Mouse (Mus musculus): Measurements from ENCODE around the gene Rph3al. TPM values are rescaled to one million over a fixed set of nuclear protein-coding genes. Genes with fewer than 3 reads are reported as not detected.

The Rph3al gene
- total RNA-seq, 2 experiments from 2014 or later: 3.1 to 3.8 TPM

GRCm38 (mm10) chr11:75842904-75843619 lies 95.2 kb downstream of the Rph3al start:
- DNase-seq (ENCODE audit: extremely low spot score in 1 of 2, low spot score in 2 of 2): no peak
- intact Hi-C loops (cut with DNase I): no loop called here

GRCm38 (mm10) chr11:75841503-75841902 lies 96.7 kb downstream of the Rph3al start:
- intact Hi-C loops (cut with DNase I): no loop called here
- no peak for DNase-seq (ENCODE audit: extremely low spot score in 1 of 2, low spot score in 2 of 2)

GRCm38 (mm10) chr11:75839536-75840430 lies 98.4 kb downstream of the Rph3al start:
- DNase-seq (ENCODE audit: extremely low spot score in 1 of 2, low spot score in 2 of 2): peak in 1 of 2 experiments; percentile 47

DNA sequence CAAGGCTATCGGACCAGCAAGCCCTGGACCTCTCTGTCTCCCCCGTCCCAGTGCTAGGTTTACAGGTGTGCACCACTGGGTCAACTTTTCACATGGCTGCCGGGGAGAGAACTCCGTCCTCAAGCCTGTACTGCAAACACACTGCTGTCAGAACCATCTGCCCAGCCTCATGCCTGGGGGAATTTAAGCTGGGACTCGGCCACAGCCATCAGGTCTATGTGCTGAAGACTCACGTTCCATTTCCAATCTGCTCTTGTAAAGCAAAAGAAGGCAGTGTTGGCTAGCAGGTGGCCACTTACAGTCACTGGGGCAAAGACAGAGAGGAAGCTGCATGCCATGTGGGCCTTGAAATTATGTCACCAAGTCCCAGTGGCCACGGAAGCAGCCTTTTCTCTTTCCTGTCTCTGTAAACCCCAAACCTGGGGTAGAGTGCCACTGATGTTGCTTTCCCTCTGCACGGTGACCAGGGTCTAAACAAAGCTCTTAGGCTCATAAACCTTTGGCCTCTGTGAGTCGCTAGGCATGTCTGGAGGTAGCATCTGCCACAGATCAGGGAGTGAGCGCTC lies 99.3 kb downstream of the Rph3al start:
- DNase-seq (ENCODE audit: extremely low spot score in 1 of 2, low spot score in 2 of 2): no peak
- intact Hi-C loops (cut with DNase I): loop anchor here (5.0 kb wide), 1 partner anchor 42 kb away; the partner anchor contains the start of gene Doc2b

More at GRCm38 (mm10) chr11:75839536-75840430, 98.4 kb downstream of the Rph3al start:
- intact Hi-C loops (cut with DNase I): loop anchor here (5.0 kb wide), 1 partner anchor 42 kb away; the partner anchor contains the start of gene Doc2b

- DNase-seq (ENCODE audit: extremely low spot score in 1 of 2, low spot score in 2 of 2): no peak
- intact Hi-C loops (cut with DNase I): loop anchor here (5.0 kb wide), 1 partner anchor 39 kb away; the partner anchor contains the start of gene Doc2b
Measured at GRCm38 (mm10) chr11:75836240-75836610, 102.0 kb downstream of the Rph3al start.

DNA sequence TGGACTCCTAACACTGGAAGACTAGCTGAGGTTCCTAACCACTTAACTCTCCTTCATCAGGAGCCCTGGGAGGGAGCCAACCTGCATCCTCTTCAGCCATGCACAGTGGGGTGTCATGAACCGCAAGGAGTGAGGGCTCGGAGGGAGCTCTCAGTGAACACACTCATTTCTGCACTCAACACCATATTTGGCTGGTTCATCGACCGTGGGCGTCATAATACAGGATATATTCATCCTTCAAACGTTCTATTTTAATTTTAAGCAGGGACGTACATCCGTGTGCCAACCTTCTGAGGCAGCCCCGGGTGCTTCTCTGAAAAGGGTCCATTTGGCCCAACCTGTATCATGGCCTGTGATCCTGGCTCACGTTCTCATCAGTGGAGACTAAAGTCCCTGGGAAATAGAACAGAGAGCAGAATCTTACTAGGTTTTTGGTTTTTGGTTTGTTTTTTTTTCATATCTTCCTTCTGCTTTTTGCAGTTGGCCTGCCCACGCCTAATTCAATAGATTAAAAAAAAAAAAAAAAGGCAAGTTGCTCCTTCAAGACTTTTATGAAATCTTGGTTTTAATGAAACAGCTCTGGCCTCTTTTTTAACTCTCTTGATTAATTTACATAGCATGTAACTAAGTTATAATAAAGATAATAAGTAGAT lies 102.5 kb downstream of the Rph3al start:
- intact Hi-C loops (cut with DNase I): loop anchor here (5.0 kb wide), 1 partner anchor 38 kb away; the partner anchor contains the start of gene Doc2b
- no peak for DNase-seq (ENCODE audit: extremely low spot score in 1 of 2, low spot score in 2 of 2)

DNA sequence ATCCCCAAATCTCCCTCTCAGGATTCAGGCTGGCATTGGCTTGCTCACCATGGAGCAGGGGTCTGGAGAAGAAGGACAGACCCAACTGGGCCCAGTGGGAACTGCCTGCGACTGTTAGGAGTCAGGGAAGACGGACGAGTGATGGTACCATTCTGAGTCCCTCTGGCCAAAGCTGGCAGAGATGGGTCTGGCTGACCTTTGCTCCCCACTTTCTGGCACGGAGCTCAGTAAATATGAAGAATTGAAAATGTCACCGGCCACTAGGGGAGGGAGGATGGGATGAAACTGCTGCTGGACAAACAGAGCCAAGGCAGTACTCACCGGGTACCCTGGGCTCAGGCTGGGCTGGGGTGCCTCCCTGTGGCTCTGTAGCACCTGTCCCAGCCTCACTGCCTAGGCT lies 105.1 kb downstream of the Rph3al start:
- intact Hi-C loops (cut with DNase I): no loop called here
- DNase-seq (ENCODE audit: extremely low spot score in 1 of 2, low spot score in 2 of 2): no peak

GRCm38 (mm10) chr11:75830386-75830785 lies 107.8 kb downstream of the Rph3al start:
- no peak for DNase-seq (ENCODE audit: extremely low spot score in 1 of 2, low spot score in 2 of 2)
- intact Hi-C loops (cut with DNase I): no loop called here

DNA sequence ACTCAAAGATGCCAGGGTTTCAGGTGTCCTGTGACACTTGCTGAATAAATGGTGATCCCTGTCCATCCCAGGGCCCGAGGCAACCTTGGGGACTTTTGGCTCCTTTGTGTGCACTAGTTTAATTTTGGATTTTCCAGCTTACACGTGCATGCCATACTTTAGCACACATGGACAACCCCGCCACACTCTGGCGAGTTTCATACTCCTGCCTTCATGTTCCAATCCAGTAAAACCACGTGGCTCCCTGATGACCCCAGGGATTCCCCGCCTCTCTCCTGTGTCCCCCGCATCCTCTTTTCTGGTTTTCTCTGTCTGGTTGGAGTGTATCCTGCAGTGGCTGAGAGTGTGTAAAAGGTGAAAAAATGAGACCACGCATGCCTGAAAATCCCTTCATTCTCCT lies 110.8 kb downstream of the Rph3al start:
- DNase-seq (ENCODE audit: extremely low spot score in 1 of 2, low spot score in 2 of 2): no peak

GRCm38 (mm10) chr11:75823506-75823905 lies 114.7 kb downstream of the Rph3al start:
- intact Hi-C loops (cut with DNase I): no loop called here
- DNase-seq (ENCODE audit: extremely low spot score in 1 of 2, low spot score in 2 of 2): no peak

More for the DNA sequence above, 110.8 kb downstream of the Rph3al start:
- intact Hi-C loops (cut with DNase I): no loop called here

DNA sequence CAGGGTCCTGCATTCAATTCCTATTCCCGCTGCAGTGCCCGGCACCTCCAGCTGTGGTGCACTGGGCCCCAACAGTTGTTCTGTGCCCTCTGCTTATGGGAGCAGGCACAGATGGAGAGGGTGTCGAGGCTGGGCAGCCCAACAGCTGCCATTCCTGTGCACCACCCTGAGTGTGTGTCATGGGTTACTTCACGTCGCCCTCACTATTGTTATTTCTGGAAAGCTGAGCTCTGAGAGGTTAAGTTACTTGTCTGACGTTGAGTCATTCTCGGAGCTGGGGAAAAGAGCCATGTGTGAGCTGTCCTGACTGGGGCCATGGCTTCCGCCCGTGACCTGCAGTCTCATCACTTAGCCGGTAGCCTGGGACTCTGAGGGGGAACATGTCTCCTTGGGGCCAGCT lies 125.1 kb downstream of the Rph3al start:
- no peak for DNase-seq (ENCODE audit: extremely low spot score in 1 of 2, low spot score in 2 of 2)
- intact Hi-C loops (cut with DNase I): no loop called here

GRCm38 (mm10) chr11:75811900-75812299 lies 126.3 kb downstream of the Rph3al start:
- peak; percentile 38 to 90 for DNase-seq (ENCODE audit: extremely low spot score in 1 of 2, low spot score in 2 of 2)
- intact Hi-C loops (cut with DNase I): no loop called here

DNA sequence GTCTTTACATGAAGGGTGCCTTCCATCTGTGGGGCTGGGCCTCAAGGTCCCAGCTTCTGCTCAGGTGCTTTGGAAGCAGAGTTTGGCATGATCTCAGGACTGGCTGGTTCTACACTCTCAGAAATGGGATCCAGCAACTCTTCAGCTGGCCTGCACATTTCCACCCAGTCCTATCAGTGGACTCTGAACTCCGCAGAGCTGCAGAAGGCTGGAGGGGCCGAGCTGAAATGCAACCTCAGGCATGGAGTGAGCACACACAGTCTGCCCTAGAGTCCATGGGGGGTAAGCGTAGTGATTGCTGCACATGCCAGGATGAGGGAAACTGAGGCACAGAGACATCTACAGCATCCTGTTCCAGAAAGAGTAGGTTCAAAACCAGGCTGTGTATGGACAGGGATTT lies 127.7 kb downstream of the Rph3al start:
- no peak for DNase-seq (ENCODE audit: extremely low spot score in 1 of 2, low spot score in 2 of 2)
- intact Hi-C loops (cut with DNase I): no loop called here

GRCm38 (mm10) chr11:75807486-75807885 lies 130.7 kb downstream of the Rph3al start:
- intact Hi-C loops (cut with DNase I): no loop called here

DNA sequence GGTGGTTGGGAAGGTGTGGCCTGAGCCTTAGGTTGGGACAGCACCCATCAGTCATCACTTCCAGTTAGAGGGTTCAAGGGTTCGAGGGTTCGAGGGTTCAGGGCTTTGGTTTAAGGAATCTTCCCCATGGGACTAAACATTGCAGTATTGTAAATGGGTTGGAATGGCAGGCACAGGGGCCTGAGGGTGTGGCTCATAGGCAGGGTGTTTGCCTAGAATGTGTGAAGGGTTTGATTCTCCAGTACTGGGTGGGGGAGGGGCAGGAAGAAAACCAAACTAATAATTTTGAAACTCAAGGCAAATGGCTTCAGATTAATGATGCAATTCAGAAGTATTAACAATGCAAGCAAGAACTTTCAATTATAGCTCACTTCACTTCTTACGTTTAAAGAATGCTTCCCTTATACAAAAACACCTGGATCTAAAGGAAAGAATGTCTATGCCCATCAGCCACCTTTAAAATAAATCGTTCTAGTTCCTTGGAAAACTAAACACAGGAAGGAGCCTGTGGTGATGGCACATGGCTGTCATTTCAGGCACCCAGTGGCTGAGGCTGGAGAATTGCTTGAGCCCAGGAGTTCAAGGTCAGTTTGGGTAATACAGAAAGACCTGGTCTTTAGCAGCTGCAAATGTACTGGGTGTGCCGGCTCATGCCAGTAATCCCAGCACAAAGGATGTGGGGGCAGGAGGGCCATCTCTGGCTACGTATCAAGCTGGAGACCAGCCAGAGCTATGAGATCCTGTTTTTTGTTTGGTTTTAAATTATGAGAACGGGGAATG lies 136.3 kb downstream of the Rph3al start:
- intact Hi-C loops (cut with DNase I): no loop called here
- no peak for DNase-seq (ENCODE audit: extremely low spot score in 1 of 2, low spot score in 2 of 2)

More at GRCm38 (mm10) chr11:75807486-75807885, 130.7 kb downstream of the Rph3al start:
- DNase-seq (ENCODE audit: extremely low spot score in 1 of 2, low spot score in 2 of 2): no peak

DNA sequence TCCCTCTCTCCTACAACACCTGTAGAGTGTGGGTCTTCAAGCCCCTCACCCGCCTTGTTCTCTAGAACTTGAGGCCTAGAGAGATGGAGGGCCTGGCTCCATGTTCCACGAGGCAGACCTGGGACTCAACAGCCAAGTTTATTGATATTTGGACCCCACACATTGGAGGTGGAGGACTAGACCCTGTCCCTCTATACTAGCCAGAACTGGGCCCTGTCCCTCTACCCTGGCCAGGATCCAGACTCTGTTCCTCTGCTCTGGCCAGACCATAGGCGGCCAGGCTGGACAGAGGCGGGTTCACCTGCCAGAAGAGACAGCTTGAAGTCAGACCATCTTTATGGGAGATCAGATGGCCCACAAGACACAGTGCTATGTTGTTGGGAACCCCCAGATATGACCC lies 136.9 kb downstream of the Rph3al start:
- DNase-seq (ENCODE audit: extremely low spot score in 1 of 2, low spot score in 2 of 2): no peak
- intact Hi-C loops (cut with DNase I): no loop called here

- intact Hi-C loops (cut with DNase I): loop anchor here (5.0 kb wide), 1 partner anchor 41 kb away; no protein-coding TSS in a partner anchor
- DNase-seq (ENCODE audit: extremely low spot score in 1 of 2, low spot score in 2 of 2): no peak
Measured at GRCm38 (mm10) chr11:75796536-75797246, 141.5 kb downstream of the Rph3al start.

Data from left cerebral cortex, postnatal 10 days (tissue).